Comparison of ENCODE assay signal across 8 mouse cellular contexts in genomic region chr5:31326850-31327249, GRCm38 (mm10). TPM values are rescaled to one million over a fixed set of nuclear protein-coding genes. Genes with fewer than 3 reads are reported as not detected.
A peak's percentile ranks its signal among the peaks of the same experiment; 100 is the strongest.
DNase-seq lines count a peak whose midpoint lies in the region; ATAC-seq and TF ChIP-seq lines count a peak whose summit lies in the region.
"Had no signal": no experiment of that assay in that cellular context is flagged by ENCODE, and none has a peak within 500 bp of the region (broad histone marks: within the 10 kb centered on the region; RNA-seq: fewer than 3 reads in every experiment).

No protein-coding gene starts in this region.

- no peak overlapping the region for H3K4me3 ChIP-seq in MEL (ENCODE audit: control insufficient read depth in 1 of 2, insufficient read depth in 1 of 2, low read depth in 2 of 2, low read length in 2 of 2)
- H3K4me3 ChIP-seq in forebrain, embryonic 13.5 days = no peak overlapping the region
- H3K4me3 ChIP-seq: hindbrain, embryonic 13.5 days had no signal

- WGBS in forebrain, embryonic 13.5 days = 15% methylated on average over 5 of the region's 5 CpGs

- peak; percentile 21 to 29 (median 24); a peak in 4 of 6 replicates for TF ChIP-seq CTCF in MEL (IDR thresholded peaks at IDR 0.05 in 2 of 3, conservative IDR thresholded peaks at IDR 0.05 in 1 of 3; ENCODE audit: control insufficient read depth in 1 of 3, insufficient read depth in 1 of 3, low read depth in 2 of 3, low read length in 3 of 3, poor library complexity in 1 of 3, severe bottlenecking in 1 of 3)

- H3K4me2 ChIP-seq in forebrain, embryonic 13.5 days = no peak overlapping the region
- H3K4me2 ChIP-seq: hindbrain, embryonic 13.5 days had no signal

- no peaks in the 10 kb centered on the region for H3K79me2 ChIP-seq in MEL (ENCODE audit: control insufficient read depth, insufficient read depth, low read length, poor library complexity)

- TF ChIP-seq EP300 in MEL (IDR thresholded peaks at IDR 0.05; ENCODE audit: low read depth in 1 of 2, low read length in 2 of 2) = no peak

- ATAC-seq in forebrain, embryonic 13.5 days = no peak

- peak; percentile 6; the same call in 1 of the 2 replicates for TF ChIP-seq RAD21 in MEL (IDR thresholded peaks at IDR 0.05; ENCODE audit: low read depth, low read length)

- TF ChIP-seq POLR2A in MEL (IDR thresholded peaks at IDR 0.05; ENCODE audit: control insufficient read depth in 1 of 2, insufficient read depth in 1 of 2, low read depth in 1 of 2, low read length in 2 of 2, poor library complexity in 1 of 2) = no peak

- H3K9me3 ChIP-seq in MEL (replicated peaks; ENCODE audit: insufficient read depth, low read length) = no peaks in the 10 kb centered on the region
- no peaks in the 10 kb centered on the region for H3K9me3 ChIP-seq in forebrain, embryonic 13.5 days (replicated peaks)
- H3K9me3 ChIP-seq: hindbrain, embryonic 13.5 days had no signal

- H3K27ac ChIP-seq in MEL (ENCODE audit: control insufficient read depth, low read depth, low read length) = no peak overlapping the region
- H3K27ac ChIP-seq in forebrain, embryonic 13.5 days = no peak overlapping the region
- H3K27ac ChIP-seq: hindbrain, embryonic 13.5 days had no signal

- H3K27me3 ChIP-seq in MEL (ENCODE audit: control insufficient read depth in 1 of 2, insufficient read depth in 2 of 2, low read length in 2 of 2) = no peaks in the 10 kb centered on the region; a peak in 2 of 4 replicates
- no peaks in the 10 kb centered on the region for H3K27me3 ChIP-seq in forebrain, embryonic 13.5 days
- H3K27me3 ChIP-seq: hindbrain, embryonic 13.5 days had no signal

- peak; percentile 6 for DNase-seq in layer of hippocampus, adult 11-12 months (ENCODE audit: low spot score)
- no peak for DNase-seq in layer of hippocampus, adult 8-10 months (ENCODE audit: low spot score in 2 of 2)
- no peak for DNase-seq in MEL (ENCODE audit: low read depth, low spot score)
- peak; percentile 26 for DNase-seq in embryo, embryonic 10.5 days (ENCODE audit: low spot score)
- DNase-seq in retina, postnatal 1 day = peak; percentile 32
- DNase-seq in layer of hippocampus, adult 9-10 months (ENCODE audit: low spot score) = no peak

- H3K9ac ChIP-seq in MEL (ENCODE audit: control insufficient read depth, low read depth, low read length, poor library complexity, severe bottlenecking) = no peak overlapping the region
- H3K9ac ChIP-seq in forebrain, embryonic 13.5 days = no peak overlapping the region
- H3K9ac ChIP-seq: hindbrain, embryonic 13.5 days had no signal

- H3K36me3 ChIP-seq in MEL (ENCODE audit: control insufficient read depth in 1 of 2, insufficient read depth in 2 of 2, low read length in 2 of 2) = no peaks in the 10 kb centered on the region
- H3K36me3 ChIP-seq in forebrain, embryonic 13.5 days (ENCODE audit: poor library complexity, severe bottlenecking) = no peaks in the 10 kb centered on the region
- H3K36me3 ChIP-seq: hindbrain, embryonic 13.5 days had no signal

- no peaks in the 10 kb centered on the region for H3K4me1 ChIP-seq in MEL (ENCODE audit: control insufficient read depth in 1 of 2, insufficient read depth in 2 of 2, low read length in 2 of 2)
- no peaks in the 10 kb centered on the region for H3K4me1 ChIP-seq in forebrain, embryonic 13.5 days
- H3K4me1 ChIP-seq: hindbrain, embryonic 13.5 days had no signal

TF ChIP-seq in MEL, 35 proteins besides CTCF, POLR2A, EP300 and RAD21:
- TF ChIP-seq JUND (IDR thresholded peaks at IDR 0.05; ENCODE audit: low read depth, low read length) = no peak
- TF ChIP-seq RCOR1 (IDR thresholded peaks at IDR 0.05; ENCODE audit: low read depth, low read length) = no peak
- TF ChIP-seq CHD2 (IDR thresholded peaks at IDR 0.05; ENCODE audit: low read length) = no peak
- TF ChIP-seq CHD1 (IDR thresholded peaks at IDR 0.05; ENCODE audit: low read depth, low read length) = no peak
- no peak for TF ChIP-seq TBP (IDR thresholded peaks at IDR 0.05; ENCODE audit: low read depth, low read length)
- no peak for TF ChIP-seq SMC3 (IDR thresholded peaks at IDR 0.05; ENCODE audit: low read depth, low read length)
- no peak for TF ChIP-seq TAL1 (IDR thresholded peaks at IDR 0.05; ENCODE audit: low read length)
- TF ChIP-seq BHLHE40 (IDR thresholded peaks at IDR 0.05; ENCODE audit: borderline replicate concordance, low read depth, low read length) = no peak
- no peak for TF ChIP-seq ELF1 (IDR thresholded peaks at IDR 0.05; ENCODE audit: low read depth, low read length)
- no peak for TF ChIP-seq MXI1 (IDR thresholded peaks at IDR 0.05; ENCODE audit: low read depth, low read length)
- no peak for TF ChIP-seq MEF2A (IDR thresholded peaks at IDR 0.05; ENCODE audit: extremely low read depth, insufficient replicate concordance, low read depth, low read length, poor library complexity, severe bottlenecking)
- TF ChIP-seq ZKSCAN1 (IDR thresholded peaks at IDR 0.05; ENCODE audit: low read depth, low read length) = no peak
- no peak for TF ChIP-seq GATA1 (IDR thresholded peaks at IDR 0.05; ENCODE audit: low read depth, low read length)

RNA-seq across cellular contexts. Expression of gene Gckr, which starts 29.6 kb away (rescaled TPM):
- under 1 TPM in 1 of 4 experiments, not detected in 3; 0.20 TPM for total RNA-seq in layer of hippocampus, adult 8-10 months (2022)
- 0.04 TPM in 1 of 2 replicates, not detected in the other for total RNA-seq in MEL (2012; rRNA removed)
- under 1 TPM in 1 of 2 experiments, not detected in 1; 0.19 TPM for polyA plus RNA-seq in MEL (2012; ENCODE audit: insufficient read depth in 1 of 2, insufficient read length in 2 of 2, low read depth in 1 of 2, low replicate concordance in 2 of 2, missing spikeins in 1 of 2)
- polyA plus RNA-seq in forebrain, embryonic 13.5 days (2015; fragmentation: Nextera tagmentation; extraction: Ambion mirVana) = 0.12 and 0.16 TPM in 2 replicates

RNA-seq across cellular contexts. Expression of gene Fndc4, which starts 31.0 kb away (rescaled TPM):
- 100 to 1,000 TPM; 172 to 178 (median 176) TPM for total RNA-seq in layer of hippocampus, adult 8-10 months (2022)
- not detected in 2 replicates for total RNA-seq in MEL (2012; rRNA removed)
- under 1 TPM in 1 of 2 experiments, not detected in 1; 0.32 TPM for polyA plus RNA-seq in MEL (2012; ENCODE audit: insufficient read depth in 1 of 2, insufficient read length in 2 of 2, low read depth in 1 of 2, low replicate concordance in 2 of 2, missing spikeins in 1 of 2)
- polyA plus RNA-seq in forebrain, embryonic 13.5 days (2015; fragmentation: Nextera tagmentation; extraction: Ambion mirVana) = 62.1 and 66.7 TPM in 2 replicates

RNA-seq across cellular contexts. Expression of gene Ift172, which starts 35.9 kb away (rescaled TPM):
- 100 to 1,000 TPM in 1 of 4 experiments, 10 to 100 TPM in 3; 74.6 to 128 (median 85.9) TPM for total RNA-seq in layer of hippocampus, adult 8-10 months (2022)
- 13.5 and 15.3 TPM in 2 replicates for total RNA-seq in MEL (2012; rRNA removed)
- 10 to 100 TPM in 1 of 2 experiments, not detected in 1; 21.8 TPM for polyA plus RNA-seq in MEL (2012; ENCODE audit: insufficient read depth in 1 of 2, insufficient read length in 2 of 2, low read depth in 1 of 2, low replicate concordance in 2 of 2, missing spikeins in 1 of 2)
- 29.6 and 38.5 TPM in 2 replicates for polyA plus RNA-seq in forebrain, embryonic 13.5 days (2015; fragmentation: Nextera tagmentation; extraction: Ambion mirVana)

Comparison
In these comparisons a context has a peak if more than half of its experiments do, and no peak if none do; other contexts are left out.
1. DNase-seq: peak in layer of hippocampus, adult 11-12 months (single experiment), embryo, embryonic 10.5 days (single experiment) and retina, postnatal 1 day (single experiment); none in layer of hippocampus, adult 8-10 months (0 of 2), MEL (single experiment) and layer of hippocampus, adult 9-10 months (single experiment).
2. RNA of gene Fndc4, which starts 31.0 kb away (total RNA-seq): 172 to 178 TPM in layer of hippocampus, adult 8-10 months; not detected in MEL; every median in the first group is over 100 times any median in the second.